Mouse (Mus musculus): Measurements from ENCODE around the gene Unc93a2. TPM values are rescaled to one million over a fixed set of nuclear protein-coding genes. Genes with fewer than 3 reads are reported as not detected.
A peak's percentile ranks its signal among the peaks of the same experiment; 100 is the strongest.
"Not testable (repeated sequence)": the region's sequence is repeated elsewhere in the genome, so short reads cannot be mapped to it uniquely, and the experiment has no call there.

The Unc93a2 gene
- polyA plus RNA-seq, 1 experiment from 2014 or later: not detected

DNA sequence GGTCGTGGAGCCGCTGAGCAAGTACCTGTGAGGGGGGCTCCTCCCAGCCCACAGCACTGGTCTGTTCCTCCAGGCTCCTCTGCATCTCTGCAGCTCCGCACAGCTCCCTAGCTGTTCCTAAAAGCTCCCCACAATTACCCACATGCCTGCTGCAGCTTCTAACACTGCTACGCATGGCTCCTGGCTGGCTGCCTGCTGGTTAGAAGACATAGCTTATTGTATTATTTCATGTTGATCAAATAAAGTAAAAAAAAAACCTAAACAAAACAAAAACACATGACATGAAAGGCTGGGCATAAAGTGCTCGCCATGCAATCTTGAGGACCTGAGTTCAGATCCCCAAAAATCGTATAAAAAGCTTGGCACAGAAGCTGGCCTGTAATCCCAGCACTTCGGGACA, 4.6 kb upstream of the Unc93a2 start:
- not testable (repeated sequence) for ATAC-seq (ENCODE audit: low read depth); H3K27ac ChIP-seq (replicated peaks); H3K4me1 ChIP-seq (replicated peaks); H3K4me2 ChIP-seq; H3K27me3 ChIP-seq; H3K9me3 ChIP-seq; H3K4me3 ChIP-seq; H3K36me3 ChIP-seq; H3K9ac ChIP-seq
- 74% methylated on average over 7 of the region's 7 CpGs for WGBS

- not testable (repeated sequence) for H3K9ac ChIP-seq; H3K27ac ChIP-seq (replicated peaks); H3K36me3 ChIP-seq; ATAC-seq (ENCODE audit: low read depth); H3K4me3 ChIP-seq; H3K9me3 ChIP-seq; H3K4me1 ChIP-seq (replicated peaks); H3K27me3 ChIP-seq; H3K4me2 ChIP-seq
- 74% methylated on average over 8 of the region's 8 CpGs for WGBS
These were observed 3.7 kb upstream of the Unc93a2 start for GRCm38 (mm10) chr17:7388958-7389356.

DNA sequence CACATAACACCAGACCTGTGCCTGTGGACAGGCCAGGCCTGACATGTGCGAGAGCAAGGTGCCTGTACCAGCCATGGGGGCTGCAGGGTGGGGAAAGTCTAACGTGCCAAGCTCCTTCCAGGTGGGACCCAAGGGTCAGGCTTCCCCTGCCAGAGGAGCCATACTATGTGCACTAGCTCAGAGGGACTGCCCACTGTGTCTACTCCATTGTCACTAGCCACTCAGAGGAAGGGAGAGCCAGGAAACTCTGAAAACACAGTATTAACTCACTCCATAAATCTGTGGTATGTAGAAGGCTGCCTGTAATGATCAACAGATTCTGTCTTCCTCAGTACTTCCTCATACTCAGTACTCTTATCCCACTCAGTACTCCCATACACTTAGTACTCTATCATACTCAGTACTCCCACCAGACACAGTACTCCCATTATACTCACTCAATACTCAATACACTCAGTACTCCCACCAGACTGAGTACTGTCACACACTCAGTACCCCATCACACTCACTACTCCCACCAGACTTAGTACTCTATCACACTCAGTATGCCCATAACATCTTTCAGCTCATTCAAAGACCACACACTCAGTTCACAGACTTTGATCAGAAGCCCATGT, 3.2 kb upstream of the Unc93a2 start:
- not testable (repeated sequence) for H3K27me3 ChIP-seq; ATAC-seq (ENCODE audit: low read depth); H3K27ac ChIP-seq (replicated peaks); H3K36me3 ChIP-seq; H3K9me3 ChIP-seq; H3K9ac ChIP-seq; H3K4me3 ChIP-seq; H3K4me2 ChIP-seq; H3K4me1 ChIP-seq (replicated peaks)
- WGBS: no CpG with 5 or more reads among the region's 2 CpGs

DNA sequence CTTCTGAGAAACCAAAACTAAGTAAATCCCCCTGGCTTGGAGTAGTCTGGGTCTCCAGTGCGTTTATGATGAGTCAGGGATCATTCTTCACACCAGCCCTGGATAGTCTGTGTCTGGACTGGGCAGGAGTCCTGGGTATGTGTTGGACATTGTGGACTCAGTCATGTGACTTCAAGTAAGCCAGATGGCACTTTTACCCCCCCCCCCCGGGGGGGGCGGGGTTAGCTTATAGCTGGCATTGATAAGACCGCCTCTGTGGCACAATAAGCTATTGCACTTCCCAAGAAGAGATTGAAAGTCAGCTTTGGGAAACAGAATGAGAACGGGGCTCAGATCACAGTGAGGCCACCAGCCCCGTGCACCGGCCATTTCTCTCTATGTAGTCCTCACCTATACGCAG, 752 bp upstream of the Unc93a2 start:
- not testable (repeated sequence) for H3K36me3 ChIP-seq; H3K4me1 ChIP-seq (replicated peaks); H3K27ac ChIP-seq (replicated peaks); H3K9ac ChIP-seq; H3K4me3 ChIP-seq; H3K9me3 ChIP-seq; H3K4me2 ChIP-seq; ATAC-seq (ENCODE audit: low read depth); H3K27me3 ChIP-seq
- whole genome bisulfite sequencing: 69% methylated on average over 8 of the region's 8 CpGs

- not testable (repeated sequence) for H3K36me3 ChIP-seq; H3K4me2 ChIP-seq; H3K4me3 ChIP-seq; H3K27me3 ChIP-seq; ATAC-seq (ENCODE audit: low read depth); H3K9ac ChIP-seq; H3K27ac ChIP-seq (replicated peaks); H3K4me1 ChIP-seq (replicated peaks); H3K9me3 ChIP-seq
- WGBS: 71% methylated on average over 12 of the region's 13 CpGs
These were observed 1.8 kb downstream of the Unc93a2 start for GRCm38 (mm10) chr17:7383167-7384143.

- not testable (repeated sequence) for H3K4me3 ChIP-seq; ATAC-seq (ENCODE audit: low read depth); H3K27me3 ChIP-seq; H3K9ac ChIP-seq; H3K4me1 ChIP-seq (replicated peaks); H3K9me3 ChIP-seq; H3K4me2 ChIP-seq; H3K27ac ChIP-seq (replicated peaks); H3K36me3 ChIP-seq
- WGBS: 94% methylated on average over 1 of the region's 3 CpGs
These were observed 2.6 kb downstream of the Unc93a2 start for GRCm38 (mm10) chr17:7382711-7383110.

- not testable (repeated sequence) for H3K9me3 ChIP-seq; H3K36me3 ChIP-seq; H3K4me3 ChIP-seq; H3K9ac ChIP-seq; ATAC-seq (ENCODE audit: low read depth); H3K27me3 ChIP-seq; H3K27ac ChIP-seq (replicated peaks); H3K4me2 ChIP-seq; H3K4me1 ChIP-seq (replicated peaks)
- WGBS: 42% methylated on average over 2 of the region's 3 CpGs
These were observed 7.4 kb downstream of the Unc93a2 start for GRCm38 (mm10) chr17:7377907-7378306.

- H3K4me3 ChIP-seq; H3K9me3 ChIP-seq; H3K27ac ChIP-seq (replicated peaks); H3K27me3 ChIP-seq; H3K36me3 ChIP-seq; H3K9ac ChIP-seq; H3K4me1 ChIP-seq (replicated peaks); H3K4me2 ChIP-seq: not testable (repeated sequence)
- 100% methylated on average over 1 of the region's 3 CpGs for WGBS
- ATAC-seq (ENCODE audit: low read depth): peak; percentile 40; the same call in 1 of the 2 replicates
These were observed 8.1 kb downstream of the Unc93a2 start for GRCm38 (mm10) chr17:7376951-7377700.

DNA sequence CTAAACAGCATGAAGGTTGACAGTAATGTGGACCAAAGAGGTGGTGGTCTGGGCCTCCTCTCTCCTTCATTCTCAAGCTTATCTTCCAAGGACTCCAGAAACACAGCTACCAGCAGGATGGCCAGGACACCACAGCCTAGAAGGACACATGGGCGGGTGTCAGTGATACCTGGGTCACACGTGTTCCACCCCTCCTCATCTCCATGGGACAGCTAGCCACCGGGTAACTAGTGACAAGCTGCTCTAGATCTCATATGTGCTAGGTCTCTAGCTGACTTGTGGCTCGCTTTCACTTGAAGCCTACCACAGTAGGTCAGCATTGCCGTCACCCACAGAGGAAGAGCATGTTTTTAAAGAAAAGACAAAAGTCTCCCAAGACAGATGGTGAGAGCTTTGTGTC, 13.4 kb downstream of the Unc93a2 start, which contains the start of gene Gm49630:
Gene Gm49630 (minus strand): TSS at position 101 of the 400 bp plus-strand sequence.
- H3K27ac ChIP-seq (replicated peaks); H3K27me3 ChIP-seq; ATAC-seq (ENCODE audit: low read depth); H3K9ac ChIP-seq; H3K36me3 ChIP-seq; H3K4me1 ChIP-seq (replicated peaks); H3K4me2 ChIP-seq; H3K9me3 ChIP-seq; H3K4me3 ChIP-seq: not testable (repeated sequence)
- 100% methylated on average over 1 of the region's 5 CpGs for WGBS

- not testable (repeated sequence) for H3K9ac ChIP-seq; H3K9me3 ChIP-seq; H3K4me3 ChIP-seq; H3K36me3 ChIP-seq; H3K27me3 ChIP-seq; H3K4me1 ChIP-seq (replicated peaks); H3K27ac ChIP-seq (replicated peaks); ATAC-seq (ENCODE audit: low read depth); H3K4me2 ChIP-seq
- WGBS: 85% methylated on average over 6 of the region's 6 CpGs
These were observed 15.9 kb downstream of the Unc93a2 start for GRCm38 (mm10) chr17:7369401-7369800.

- not testable (repeated sequence) for H3K27ac ChIP-seq (replicated peaks); H3K9ac ChIP-seq; H3K9me3 ChIP-seq; H3K4me3 ChIP-seq; H3K4me1 ChIP-seq (replicated peaks); H3K36me3 ChIP-seq; H3K4me2 ChIP-seq; H3K27me3 ChIP-seq
- WGBS: 20% methylated on average over 5 of the region's 7 CpGs
- peak; percentile 88 for ATAC-seq (ENCODE audit: low read depth)
These were observed 18.4 kb downstream of the Unc93a2 start for GRCm38 (mm10) chr17:7366676-7367374.

DNA sequence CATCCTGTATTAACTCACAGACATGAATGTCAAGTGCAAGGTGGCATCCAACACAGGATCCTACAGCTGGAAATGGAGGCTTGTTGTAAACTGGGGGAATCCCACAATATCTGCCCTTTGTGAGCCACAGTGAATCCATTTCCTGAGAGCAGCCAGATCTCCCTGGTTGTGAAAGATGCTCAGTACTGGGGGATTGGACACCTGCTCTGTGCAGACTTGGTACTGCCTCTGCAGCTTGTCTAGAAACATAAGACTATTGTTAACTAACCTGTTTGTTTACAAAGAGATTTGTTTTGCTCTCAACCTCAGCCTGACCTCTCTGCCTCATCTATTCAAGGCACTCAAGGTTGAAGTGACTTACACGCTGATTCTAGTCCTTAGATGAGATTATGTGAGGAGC, 19.0 kb downstream of the Unc93a2 start:
- not testable (repeated sequence) for H3K9ac ChIP-seq; H3K27ac ChIP-seq (replicated peaks); H3K36me3 ChIP-seq; H3K4me1 ChIP-seq (replicated peaks); H3K27me3 ChIP-seq; H3K9me3 ChIP-seq; H3K4me2 ChIP-seq; H3K4me3 ChIP-seq
- ATAC-seq (ENCODE audit: low read depth): peak; percentile 34; the same call in 1 of the 2 replicates
- WGBS: 13% methylated on average over 1 of the region's 1 CpGs
